Mouse (Mus musculus): ENCODE results near the gene Lcn2.

Gene Lcn2

DNA sequence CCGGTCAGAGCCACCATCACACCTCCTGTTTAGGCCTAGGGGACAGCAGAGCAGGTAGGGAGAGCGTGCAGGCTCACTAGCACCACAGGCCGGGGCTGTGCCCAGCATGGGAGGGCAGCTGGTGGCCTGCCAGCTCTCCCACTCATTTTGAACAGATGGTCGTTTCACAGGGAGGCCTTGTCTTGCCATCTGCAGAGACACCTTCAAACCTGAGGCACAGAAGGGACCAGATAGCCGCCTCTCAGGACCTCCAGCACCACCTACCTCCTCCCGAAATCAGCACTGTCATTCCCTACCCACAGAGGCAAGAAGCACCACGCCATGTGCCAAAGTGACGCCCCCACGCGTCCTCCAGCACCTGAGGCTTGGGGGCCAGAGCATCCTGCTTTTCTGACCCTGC, 44.0 kb downstream of the Lcn2 start:
- ChIA-PET POLR2A (interaction anchor here in 2 of 4 experiments (0.5 to 1.0 kb wide), 3 partner anchors 14 to 663 kb away, joined by 3 to 4 read pairs (median 3); no protein-coding TSS in a partner anchor), CTCF (interaction anchor here in 1 of 4 experiments (0.6 kb wide), 1 partner anchor 20 kb away, joined by 4 read pairs; no protein-coding TSS in a partner anchor)

DNA sequence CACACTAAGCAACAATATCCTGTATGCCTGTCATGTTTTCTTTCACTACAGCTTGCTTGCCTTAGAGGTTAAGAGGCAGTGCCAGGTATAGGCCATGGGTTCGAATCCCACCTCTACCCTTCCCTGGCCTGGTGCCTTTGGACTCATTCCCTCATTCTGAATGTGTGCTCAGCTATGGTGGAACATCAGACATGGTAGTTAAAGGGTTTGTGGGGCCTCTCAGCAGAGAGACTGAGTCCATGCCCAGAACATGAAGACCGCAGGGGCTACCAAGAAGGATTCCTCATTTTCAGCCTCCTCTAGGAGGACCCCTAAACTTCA, 44.7 kb downstream of the Lcn2 start:
- CTCF ChIA-PET: no interaction called here
- POLR2A ChIA-PET: interaction anchor here in 1 of 4 experiments (1.8 to 2.0 kb wide), 2 partner anchors 9 to 35 kb away, joined by 4 to 7 read pairs; partner anchors contain the start of genes Ciz1 and Dnm1

DNA sequence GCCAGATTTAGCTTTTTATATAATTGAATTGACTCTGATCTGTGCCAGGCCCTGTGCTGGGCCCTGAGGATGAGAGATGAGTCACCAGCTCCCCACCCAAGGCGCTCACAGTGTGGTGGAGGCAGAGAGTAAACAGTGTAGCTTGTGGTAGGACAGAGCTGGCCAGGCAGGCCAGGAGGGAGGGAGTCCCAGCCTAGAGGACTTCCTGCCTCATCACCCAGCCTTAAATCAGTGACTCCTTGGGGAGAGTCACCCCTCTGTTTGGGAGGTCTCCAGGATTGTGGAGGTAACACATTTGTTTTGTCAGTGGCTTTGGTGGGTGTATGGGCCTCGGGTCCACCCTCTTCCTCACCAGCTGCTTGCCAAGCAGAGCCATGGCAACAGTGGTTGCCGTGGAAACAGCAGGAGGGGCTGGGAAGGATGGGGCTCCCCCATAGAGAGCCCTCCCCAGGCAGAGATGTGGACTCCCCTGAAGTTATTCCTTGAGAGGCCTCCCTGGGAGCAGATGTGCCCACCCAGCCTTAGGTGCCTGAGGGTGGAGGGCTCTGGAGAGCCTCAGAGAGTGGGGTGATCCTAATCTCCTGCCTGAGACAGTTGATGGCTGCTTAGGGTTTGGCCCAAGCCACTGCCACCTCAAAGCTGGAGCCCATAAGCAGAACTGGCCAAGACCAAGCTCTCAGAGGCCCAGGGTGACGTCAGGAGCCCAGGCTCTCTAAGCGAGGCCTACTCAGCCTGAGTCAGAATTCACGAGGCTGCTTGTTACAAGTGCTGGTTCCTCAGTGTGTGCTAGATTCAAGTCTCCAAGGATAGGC, 45.3 kb downstream of the Lcn2 start:
- ChIA-PET POLR2A (interaction anchor here in 2 of 4 experiments (0.6 to 2.0 kb wide), 3 partner anchors 10 to 499 kb away, joined by 3 to 7 read pairs (median 4); partner anchors contain the start of genes Ciz1 (in 1 of the 2) and Dnm1 (in 1 of the 2)), CTCF (interaction anchor here in 1 of 4 experiments (0.5 kb wide), 1 partner anchor 176 kb away, joined by 5 read pairs; no protein-coding TSS in a partner anchor)

DNA sequence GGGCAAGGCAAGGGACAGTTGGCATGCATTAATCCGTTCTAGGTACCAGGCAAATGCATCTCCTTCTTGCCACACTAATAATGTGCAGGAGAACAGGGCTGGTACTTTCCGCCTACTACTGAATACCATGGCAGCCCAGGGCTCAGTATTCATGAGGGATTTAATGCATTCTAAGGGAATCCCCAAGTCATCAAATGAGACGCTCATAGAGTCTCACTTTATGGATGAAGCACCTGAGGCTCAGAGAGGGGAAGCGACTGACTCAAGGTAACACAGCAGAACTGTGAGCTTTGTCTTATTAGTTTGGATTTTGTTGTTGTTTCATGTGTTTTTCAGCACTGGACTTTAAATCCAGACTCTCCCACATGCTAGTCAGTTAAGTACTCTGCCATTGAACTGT, 46.0 kb downstream of the Lcn2 start:
- POLR2A ChIA-PET: interaction anchor here in 2 of 4 experiments (0.6 to 2.0 kb wide), 4 partner anchors 11 to 500 kb away, joined by 3 to 7 read pairs (median 4); partner anchors contain the start of genes Ciz1 (in 1 of the 2) and Dnm1 (in 1 of the 2)
- CTCF ChIA-PET: interaction anchor here in 1 of 4 experiments (0.5 kb wide), 1 partner anchor 175 kb away, joined by 5 read pairs; no protein-coding TSS in a partner anchor

DNA sequence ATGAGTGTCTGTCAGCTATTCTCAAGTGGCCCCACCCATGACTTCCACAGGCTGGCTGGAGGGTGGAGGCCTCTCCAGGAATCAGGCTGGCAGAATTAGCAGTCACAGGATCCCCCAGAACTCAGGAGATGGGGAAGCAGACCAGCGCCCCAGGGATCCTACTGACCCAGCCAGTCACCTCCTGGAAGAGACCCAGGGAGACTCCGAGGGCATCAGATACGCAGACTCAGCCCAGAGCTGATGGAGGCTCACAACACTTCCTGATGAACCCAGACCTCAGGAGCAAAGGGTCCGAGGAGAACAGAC, 46.5 kb downstream of the Lcn2 start:
- POLR2A ChIA-PET: interaction anchor here in 2 of 4 experiments (0.5 to 1.8 kb wide), 3 partner anchors 9 to 33 kb away, joined by 3 to 4 read pairs (median 3); no protein-coding TSS in a partner anchor
- CTCF ChIA-PET: no interaction called here

DNA sequence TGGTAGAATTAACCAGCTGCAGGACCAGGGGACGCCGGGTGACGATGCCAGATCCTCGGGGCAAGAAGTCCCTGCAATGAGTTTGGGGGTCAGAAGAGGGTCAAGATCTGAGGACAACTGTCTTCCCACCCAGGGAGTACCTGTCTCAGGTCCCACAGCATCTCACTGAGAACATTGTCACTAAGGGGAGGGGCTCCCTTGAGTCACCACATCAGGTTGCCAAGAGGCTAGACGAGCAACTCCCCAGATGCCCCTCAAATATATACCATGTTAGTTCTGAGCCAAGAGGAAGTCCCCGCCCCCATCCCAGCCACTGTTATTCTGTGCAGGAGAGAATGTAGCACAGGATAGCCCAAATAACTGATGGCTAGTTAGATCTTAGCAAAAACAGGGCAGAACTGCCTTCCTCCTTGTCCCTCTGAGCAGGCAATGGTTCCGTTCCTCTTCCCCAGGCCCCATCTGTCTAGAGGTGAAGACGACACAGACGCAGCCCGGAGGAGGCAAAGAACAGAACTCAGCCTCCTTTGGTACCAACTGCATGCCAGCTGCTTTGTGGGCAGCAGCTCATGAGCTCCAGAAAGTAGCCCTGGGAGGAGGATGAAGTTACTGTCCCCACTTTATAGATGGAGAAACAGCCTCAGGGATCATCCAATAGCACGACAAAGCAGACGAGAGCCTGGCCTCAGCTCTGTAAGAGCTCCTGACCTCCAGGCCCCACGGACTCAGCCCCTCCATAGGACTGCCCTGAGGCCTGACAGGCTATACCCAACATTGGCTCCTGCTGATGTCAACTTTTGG, 47.0 kb downstream of the Lcn2 start:
- CTCF ChIA-PET: interaction anchor here in 1 of 4 experiments (0.7 to 1.6 kb wide), 2 partner anchors 33 to 36 kb away, joined by 3 to 10 read pairs; no protein-coding TSS in a partner anchor
- POLR2A ChIA-PET: interaction anchor here in 2 of 4 experiments (0.5 to 1.7 kb wide), 4 partner anchors 8 to 12 kb away, joined by 3 to 6 read pairs (median 4); no protein-coding TSS in a partner anchor

DNA sequence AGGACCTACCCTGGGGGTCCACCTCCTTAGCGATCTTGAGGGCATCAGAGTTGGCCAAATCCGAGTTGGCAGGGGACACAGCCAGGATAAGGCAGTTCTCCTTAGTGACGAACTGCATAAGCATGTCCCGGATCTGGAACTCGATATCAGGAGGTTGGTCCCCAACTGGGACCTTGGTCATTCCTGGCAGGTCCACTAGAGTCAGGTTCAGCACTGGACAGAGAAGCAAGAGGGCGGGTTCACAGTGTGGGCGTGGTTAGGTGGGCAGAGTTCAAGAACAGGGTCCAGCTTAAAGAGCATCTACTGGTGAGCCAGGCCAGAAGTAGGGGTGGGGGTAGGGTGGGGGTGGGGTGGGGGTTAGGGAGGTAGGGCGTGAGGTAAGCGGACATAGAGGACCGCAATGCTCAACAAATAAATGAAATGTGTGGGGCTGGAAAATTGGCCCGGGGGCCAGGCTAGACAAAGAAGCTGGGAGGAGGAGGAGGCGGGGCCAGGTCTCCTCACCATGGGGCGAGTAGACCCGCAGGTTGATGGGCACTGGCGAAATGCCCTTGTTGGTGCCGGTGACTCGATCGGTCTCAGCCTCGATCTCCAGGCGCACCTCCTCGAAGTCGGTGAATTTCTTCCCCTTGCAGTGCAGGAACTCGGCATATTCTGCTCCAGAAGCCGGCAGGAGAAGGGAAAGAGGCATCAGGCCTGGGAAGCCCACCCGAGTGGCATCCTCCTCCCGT, 48.0 kb downstream of the Lcn2 start:
- POLR2A ChIA-PET: interaction anchor here in 3 of 4 experiments (0.8 to 1.7 kb wide), 5 partner anchors 9 to 28 kb away, joined by 3 to 6 read pairs (median 4); partner anchors contain the start of gene Ciz1 (in 1 of the 3)
- CTCF ChIA-PET: interaction anchor here in 2 of 4 experiments (0.6 to 1.6 kb wide), 4 partner anchors 32 to 79 kb away, joined by 3 to 10 read pairs (median 3); no protein-coding TSS in a partner anchor

DNA sequence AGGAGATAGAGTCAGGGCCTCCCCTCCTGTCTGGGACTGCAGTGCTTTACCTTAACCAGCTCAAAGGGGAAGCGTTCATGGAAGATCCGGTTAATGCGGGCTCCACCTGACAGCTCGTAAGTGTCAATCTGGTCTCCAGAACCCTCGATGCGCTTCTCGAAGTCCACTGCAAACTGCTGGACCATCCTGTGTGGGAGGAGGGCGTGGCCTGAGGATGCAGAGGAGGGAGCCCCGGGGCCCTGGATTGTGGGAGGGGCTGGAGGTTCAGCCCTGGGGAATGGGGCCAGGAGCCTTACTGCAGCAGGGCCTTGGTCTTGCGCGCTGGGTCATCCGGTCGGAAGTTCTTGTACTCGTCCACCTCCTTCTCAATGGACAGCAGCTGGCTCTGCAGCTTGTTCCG, 52.2 kb downstream of the Lcn2 start:
- ChIA-PET POLR2A (interaction anchor here in 1 of 4 experiments (1.2 kb wide), 1 partner anchor 13 kb away, joined by 3 read pairs; no protein-coding TSS in a partner anchor), CTCF (interaction anchor here (0.6 to 1.9 kb wide), 8 partner anchors 28 to 548 kb away, joined by 3 to 5 read pairs (median 4); no protein-coding TSS in a partner anchor)
